Mouse (Mus musculus) megakaryocyte, embryonic 14.5 days (primary cell): ENCODE measurements at regions not wholly inside any gene's neighbourhood (a gene's known extent, or its start where the extent isn't known, plus 50 kb on each side); places are given as distances from the start of the nearest gene placed in this dataset.
A peak's percentile ranks its signal among the peaks of the same experiment; 100 is the strongest.

Experiments
- H3K27me3 ChIP-seq: replicated peaks from 2 replicates; pipeline ENCODE3; 2012; ENCODE audit warnings: inconsistent platforms
- H3K36me3 ChIP-seq: replicated peaks from 2 replicates; pipeline ENCODE3; 2012; ENCODE audit warnings: low read length, inconsistent platforms, mixed read lengths
- H3K4me1 ChIP-seq: 2 replicates; pipeline ENCODE4 v1.6.1; 2012; ENCODE audit warnings: inconsistent platforms
- H3K4me3 ChIP-seq: replicated peaks from 2 replicates; pipeline ENCODE3; 2012; ENCODE audit warnings: moderate library complexity, mild to moderate bottlenecking, inconsistent platforms
- H3K9me3 ChIP-seq: 2 replicates; pipeline ENCODE4 v1.6.1; 2012; ENCODE audit warnings: inconsistent platforms
- FLI1 ChIP-seq: IDR thresholded peaks from 2 replicates; pipeline ENCODE4 v1.6.1; 2012; ENCODE audit warnings: low read length, inconsistent platforms, mixed read lengths
- GATA1 ChIP-seq: IDR thresholded peaks from 3 replicates; pipeline ENCODE4 v1.6.1; 2012; ENCODE audit warnings: mixed read lengths, low read length, inconsistent platforms, borderline replicate concordance

DNA sequence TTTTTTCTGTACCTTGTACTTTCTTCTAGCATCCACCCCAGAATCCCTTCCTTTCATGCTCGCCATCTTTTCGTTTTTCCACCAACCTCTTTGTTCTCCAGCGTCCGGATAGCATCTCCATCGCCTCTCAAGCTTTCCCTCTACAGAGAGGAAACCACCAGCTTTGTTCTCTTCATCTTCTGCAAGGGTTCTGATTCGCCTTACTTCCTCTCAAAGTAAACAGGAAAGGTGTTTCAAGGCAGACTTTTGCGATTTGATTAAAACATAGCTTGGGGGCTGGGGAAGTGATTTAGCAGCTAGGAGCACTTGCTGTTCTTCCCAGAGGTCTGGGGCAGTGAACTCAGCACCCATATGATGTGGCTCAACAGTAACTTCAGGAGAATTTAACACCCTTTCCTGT is 71.4 kb downstream of the Emp1 start:
- Histone ChIP-seq H3K4me3 (no peak overlapping the region), H3K4me1 (peaks cover 74% of the 10 kb centered on the region), H3K9me3 (peaks cover 7% of the 10 kb centered on the region), H3K36me3 (peaks cover 7% of the 10 kb centered on the region), H3K27me3 (peaks cover 2% of the 10 kb centered on the region)
- TF ChIP-seq GATA1 (no peak), FLI1 (no peak)

DNA sequence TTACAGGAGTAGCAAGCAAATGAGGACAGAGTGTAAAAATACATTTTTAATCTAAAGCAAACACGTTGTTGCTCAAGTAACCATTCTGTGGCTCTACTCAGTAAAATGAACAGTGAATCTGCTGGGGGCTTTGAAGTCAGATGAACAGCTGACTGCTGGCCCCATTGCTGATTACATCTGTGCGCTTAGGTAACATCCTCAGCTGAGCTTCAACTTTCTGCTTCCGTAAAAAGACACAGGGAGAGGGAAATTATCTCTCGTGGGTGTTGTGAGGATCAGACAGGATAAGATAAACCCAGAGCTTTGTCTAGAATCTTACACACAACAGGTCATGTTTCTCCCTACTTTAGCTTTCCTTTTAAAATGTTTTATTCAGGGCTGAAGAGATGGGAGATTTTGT is 74.0 kb downstream of the Emp1 start:
- H3K4me1 ChIP-seq, result peaks cover 64% of the 10 kb centered on the region
- H3K27me3 ChIP-seq, result peaks cover 2% of the 10 kb centered on the region
- peaks cover 19% of the 10 kb centered on the region for H3K9me3 ChIP-seq
- TF ChIP-seq FLI1 (no peak), GATA1 (no peak)
- H3K4me3 ChIP-seq, result no peak overlapping the region
- peaks cover 16% of the 10 kb centered on the region for H3K36me3 ChIP-seq

DNA sequence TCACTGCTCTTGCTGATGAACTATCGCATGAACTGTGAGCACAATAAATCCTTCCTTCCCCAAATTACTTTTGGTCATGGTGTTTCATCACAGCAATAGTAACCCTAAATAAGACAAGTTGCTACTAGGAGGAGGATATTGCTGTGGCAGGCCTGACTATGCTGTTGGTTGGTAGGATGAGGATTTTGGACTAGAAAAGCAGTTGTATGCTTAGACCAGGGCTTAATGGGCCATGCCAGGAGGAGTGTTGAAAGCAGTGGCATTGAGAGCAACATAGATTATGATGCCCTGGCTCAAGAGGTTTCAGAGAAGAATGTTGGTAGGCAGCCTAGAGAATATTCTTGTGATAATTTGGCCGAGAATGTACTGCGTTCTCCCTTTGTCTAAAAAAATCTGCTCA is 75.9 kb downstream of the Emp1 start:
- no peak for TF ChIP-seq FLI1
- TF ChIP-seq GATA1, result no peak
- peaks cover 19% of the 10 kb centered on the region for H3K9me3 ChIP-seq
- peaks cover 56% of the 10 kb centered on the region for H3K4me1 ChIP-seq
- H3K4me3 ChIP-seq, result no peak overlapping the region
- H3K36me3 ChIP-seq, result peaks cover 16% of the 10 kb centered on the region
- peaks cover 2% of the 10 kb centered on the region for H3K27me3 ChIP-seq

DNA sequence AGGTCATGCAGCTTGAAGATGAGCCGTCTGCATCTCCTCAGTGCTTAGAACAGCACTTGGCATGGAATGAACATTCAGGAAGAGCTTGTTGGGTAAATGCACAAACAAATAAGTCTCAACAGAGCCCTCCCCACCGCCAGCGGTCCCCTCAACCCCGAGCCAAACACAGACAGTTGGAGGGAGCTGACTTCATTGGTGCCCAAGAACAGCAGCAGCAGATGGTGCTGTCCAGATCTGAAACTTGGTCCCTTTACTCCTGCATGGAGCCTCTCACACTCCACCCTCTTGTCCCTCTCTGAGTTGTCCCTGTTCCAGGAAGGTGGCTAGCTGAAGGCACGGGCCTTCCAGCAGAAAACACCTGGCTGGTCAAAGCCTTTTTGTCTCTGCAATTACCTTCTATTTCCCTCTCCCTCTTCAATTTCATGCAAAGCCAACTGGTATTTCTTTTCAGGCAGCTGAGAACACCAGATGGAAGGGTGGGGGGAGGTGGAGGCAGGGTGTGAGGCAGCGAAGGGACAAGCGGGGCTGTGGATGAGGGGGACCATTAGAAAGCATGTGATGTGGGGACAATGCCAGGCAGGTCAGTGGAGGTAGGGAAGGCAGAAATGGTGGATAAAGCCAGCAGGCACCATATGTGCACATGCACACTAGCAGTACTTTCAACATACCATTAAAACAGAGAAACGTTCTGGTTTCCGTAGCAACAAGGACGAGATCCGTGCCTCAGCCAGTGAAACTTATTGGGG is 79.0 kb downstream of the Emp1 start:
- H3K4me3 ChIP-seq, result no peak overlapping the region
- H3K36me3 ChIP-seq, result peaks cover 16% of the 10 kb centered on the region
- peaks cover 5% of the 10 kb centered on the region for H3K27me3 ChIP-seq
- TF ChIP-seq FLI1, result no peak
- TF ChIP-seq GATA1, result no peak
- peaks cover 46% of the 10 kb centered on the region for H3K4me1 ChIP-seq
- H3K9me3 ChIP-seq, result peaks cover 19% of the 10 kb centered on the region

DNA sequence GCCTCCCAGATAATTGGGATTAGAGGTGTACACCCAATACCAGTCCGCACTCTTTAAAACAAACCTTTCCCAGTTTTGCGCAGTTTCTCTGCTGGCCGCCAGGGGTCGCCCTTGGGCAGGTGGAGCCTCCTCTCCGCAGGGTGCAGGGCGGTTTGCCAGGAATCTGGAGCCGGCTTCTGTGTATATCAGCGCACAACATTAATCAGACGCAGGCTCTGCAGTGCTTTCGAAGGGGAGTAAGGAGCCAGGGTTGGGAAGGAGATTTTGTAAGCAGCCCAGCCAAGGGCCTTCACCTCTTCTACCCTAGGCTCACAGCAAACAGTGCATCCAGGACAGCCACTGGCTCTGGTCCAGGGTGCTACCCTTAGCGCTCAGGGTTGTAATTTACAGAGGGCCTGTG is 82.3 kb downstream of the Emp1 start:
- Histone ChIP-seq H3K27me3 (peaks cover 5% of the 10 kb centered on the region), H3K9me3 (peaks cover 5% of the 10 kb centered on the region; the same call in 1 of the 2 replicates), H3K36me3 (peaks cover 3% of the 10 kb centered on the region), H3K4me3 (peak overlapping the region; percentile 72), H3K4me1 (peaks cover 40% of the 10 kb centered on the region)
- no peak for TF ChIP-seq FLI1

DNA sequence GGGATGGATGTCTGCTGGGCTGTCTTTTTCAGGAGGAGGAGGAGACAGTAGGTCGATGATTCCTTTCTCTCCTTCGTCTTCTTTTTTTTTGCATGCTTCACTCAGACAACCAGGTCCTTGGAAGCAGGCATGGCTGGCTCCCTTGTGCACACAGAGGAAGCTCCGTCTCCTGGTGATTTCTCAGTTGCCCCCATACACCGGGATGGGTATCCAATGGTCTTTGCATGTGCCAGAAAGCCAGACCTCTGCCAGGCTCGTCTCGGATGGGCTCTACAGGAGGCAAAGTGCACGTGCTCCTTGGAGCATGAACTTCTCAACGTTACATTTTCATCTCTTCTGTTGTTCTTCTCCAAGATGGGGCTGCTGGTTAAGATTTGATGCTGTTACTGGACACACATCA is 82.7 kb downstream of the Emp1 start:
- Histone ChIP-seq H3K4me1 (peaks cover 43% of the 10 kb centered on the region), H3K27me3 (peaks cover 5% of the 10 kb centered on the region), H3K4me3 (no peak overlapping the region), H3K36me3 (no peaks in the 10 kb centered on the region), H3K9me3 (peaks cover under 1% of the 10 kb centered on the region; the same call in 1 of the 2 replicates)
- TF ChIP-seq FLI1, result no peak
- no peak for TF ChIP-seq GATA1

DNA sequence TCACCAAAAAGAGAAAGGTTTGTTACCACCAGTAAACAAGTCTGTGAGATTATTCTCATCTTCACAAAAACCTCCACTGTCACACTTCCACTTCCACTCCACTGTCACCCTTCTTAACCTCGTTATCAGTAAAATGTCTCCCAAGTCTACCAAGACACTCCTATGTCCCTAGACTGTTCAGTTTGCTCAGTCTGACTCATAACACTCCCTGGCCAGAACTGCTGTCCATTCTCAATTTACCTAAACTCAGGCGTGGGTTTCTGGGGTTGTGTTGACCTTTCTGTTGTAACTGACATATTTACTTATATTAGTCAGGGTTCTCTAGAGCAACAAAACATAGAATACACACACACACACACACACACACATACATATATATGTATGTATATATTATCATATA is 85.5 kb downstream of the Emp1 start:
- Histone ChIP-seq H3K9me3 (0 out of 2 replicates have a peak, but pooled peaks cover 11% of the 10 kb centered on the region), H3K4me3 (no peak overlapping the region), H3K27me3 (peaks cover 5% of the 10 kb centered on the region), H3K36me3 (no peaks in the 10 kb centered on the region), H3K4me1 (peaks cover 59% of the 10 kb centered on the region)
- no peak for TF ChIP-seq GATA1
- no peak for TF ChIP-seq FLI1

DNA sequence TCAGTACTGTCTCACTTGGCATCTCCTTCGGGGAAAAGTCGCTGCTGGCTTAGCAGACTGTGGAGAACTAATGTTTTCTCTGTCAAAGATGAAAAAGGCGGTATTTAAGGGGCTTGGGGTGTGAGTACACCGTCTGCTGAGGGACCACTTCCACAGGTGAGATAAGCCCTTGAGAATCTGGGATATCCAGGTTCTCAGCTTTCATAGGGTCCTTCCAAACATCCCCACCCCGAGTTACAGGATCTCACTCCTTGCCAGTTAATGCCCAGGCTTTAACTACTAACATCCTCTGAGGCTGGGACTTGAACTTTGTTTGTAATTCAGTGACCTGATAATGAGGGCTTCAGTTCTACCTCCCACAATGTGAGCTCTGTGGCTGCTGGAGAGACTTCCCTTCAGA is 86.9 kb downstream of the Emp1 start:
- 0 out of 2 replicates have a peak, but pooled peaks cover 13% of the 10 kb centered on the region for H3K9me3 ChIP-seq
- no peaks in the 10 kb centered on the region for H3K36me3 ChIP-seq
- TF ChIP-seq FLI1 (no peak), GATA1 (no peak)
- peaks cover 54% of the 10 kb centered on the region for H3K4me1 ChIP-seq
- peaks cover 5% of the 10 kb centered on the region for H3K27me3 ChIP-seq
- H3K4me3 ChIP-seq, result no peak overlapping the region

DNA sequence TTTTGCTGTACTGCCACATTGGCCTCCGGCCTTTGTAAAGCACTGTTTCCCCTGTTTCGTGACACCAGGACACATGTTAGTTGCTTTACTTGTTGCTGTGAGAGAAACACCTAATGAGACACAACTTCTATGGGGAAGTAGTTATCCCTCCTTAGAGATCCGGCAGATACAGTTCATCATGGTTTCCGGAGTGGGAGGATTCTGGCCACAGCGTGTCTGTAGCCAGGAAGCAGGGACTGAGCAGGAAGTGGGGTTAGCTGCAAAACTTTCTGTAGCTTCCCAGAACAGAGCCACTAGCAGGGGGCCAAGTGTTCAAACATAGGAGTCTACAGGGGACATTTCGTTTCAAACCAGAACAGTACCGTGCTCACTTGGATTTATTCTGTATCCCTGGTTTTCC is 88.2 kb downstream of the Emp1 start:
- no peaks in the 10 kb centered on the region for H3K27me3 ChIP-seq
- peak overlapping the region; percentile 42 for H3K4me3 ChIP-seq
- H3K4me1 ChIP-seq, result peaks cover 45% of the 10 kb centered on the region
- TF ChIP-seq FLI1 (no peak), GATA1 (no peak)
- no peaks in the 10 kb centered on the region for H3K36me3 ChIP-seq
- H3K9me3 ChIP-seq, result 0 out of 2 replicates have a peak, but pooled peaks cover 13% of the 10 kb centered on the region

DNA sequence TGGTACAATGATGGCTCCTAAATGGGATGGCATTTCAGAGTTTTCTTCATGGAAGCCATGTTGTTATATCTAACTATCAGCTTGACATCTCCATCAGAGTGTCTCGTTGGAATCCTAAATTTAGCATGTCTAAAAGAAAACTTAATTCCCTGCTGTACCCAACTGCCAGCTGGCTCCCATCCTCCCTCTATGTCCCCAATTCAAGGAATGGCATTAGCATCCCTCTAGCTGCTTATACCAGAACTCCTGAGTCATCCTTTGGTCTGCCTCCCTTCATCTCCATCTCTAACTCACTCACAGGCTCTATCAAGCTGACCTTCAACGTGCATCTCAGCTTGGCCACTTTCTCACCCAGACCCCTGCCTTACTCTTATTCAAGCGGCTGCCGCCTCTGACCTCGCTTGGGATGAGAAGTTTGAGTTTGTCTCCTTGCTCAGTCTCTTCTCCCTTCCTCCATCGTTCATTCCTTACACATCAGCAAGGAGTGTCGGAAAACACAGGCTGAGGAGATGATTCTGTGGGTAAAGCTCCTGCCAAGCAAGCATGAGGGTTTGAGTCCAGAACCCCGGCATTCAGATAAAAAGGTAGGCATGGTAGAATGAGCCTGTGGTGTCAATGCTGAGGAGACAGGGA is 88.9 kb downstream of the Emp1 start:
- 0 out of 2 replicates have a peak, but pooled peaks cover 13% of the 10 kb centered on the region for H3K9me3 ChIP-seq
- no peak overlapping the region for H3K4me3 ChIP-seq
- peaks cover 45% of the 10 kb centered on the region for H3K4me1 ChIP-seq
- H3K36me3 ChIP-seq, result no peaks in the 10 kb centered on the region
- no peak for TF ChIP-seq GATA1
- no peak for TF ChIP-seq FLI1
- no peaks in the 10 kb centered on the region for H3K27me3 ChIP-seq
